Comparison of ENCODE assay signal across 8 mouse cellular contexts in the genomic region with DNA sequence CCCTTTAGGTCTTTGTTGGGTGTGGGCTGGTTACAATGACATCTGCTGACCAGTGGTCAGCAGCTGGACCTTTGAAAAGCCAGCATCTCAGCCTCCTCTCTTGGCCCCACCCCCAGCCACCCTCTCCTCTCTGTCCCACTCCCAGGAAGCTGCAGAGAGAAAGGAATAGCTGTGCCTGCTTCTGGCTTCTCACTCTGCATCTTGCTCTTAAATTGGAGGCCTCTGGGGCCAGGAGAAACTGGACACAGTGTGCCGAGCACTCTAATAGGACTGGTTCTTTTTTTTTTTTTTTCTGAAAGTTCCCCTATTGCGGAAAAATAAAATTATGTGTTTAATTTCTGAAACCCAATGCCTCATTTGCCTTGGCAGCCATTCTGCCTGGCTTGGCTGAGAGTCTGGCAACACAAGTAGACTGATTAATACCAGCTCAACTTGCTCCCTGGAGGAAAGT. TPM values are rescaled to one million over a fixed set of nuclear protein-coding genes. Genes with fewer than 3 reads are reported as not detected.
A peak's percentile ranks its signal among the peaks of the same experiment; 100 is the strongest.
DNase-seq lines count a peak whose midpoint lies in the region; ATAC-seq and TF ChIP-seq lines count a peak whose summit lies in the region.

No protein-coding gene starts in this region.

- H3K4me3 ChIP-seq in lung, adult 2 months (replicated peaks; ENCODE audit: extremely low read depth, low read depth, low read length) = no peak overlapping the region
- H3K4me3 ChIP-seq in intestine, embryonic 14.5 days (ENCODE audit: low read depth, low read length) = no peak overlapping the region
- no peak overlapping the region for H3K4me3 ChIP-seq in midbrain, embryonic 11.5 days (ENCODE audit: low read depth, low read length)

- no peak for ATAC-seq in intestine, embryonic 14.5 days (replicated peaks; ENCODE audit: low FRiP score, low TSS enrichment, low read depth)
- ATAC-seq in midbrain, embryonic 11.5 days (ENCODE audit: low FRiP score) = no peak
- ATAC-seq in granulocyte monocyte progenitor cell, adult 5-6 weeks (replicated peaks; ENCODE audit: poor library complexity, severe bottlenecking) = no peak

- no peaks in the 10 kb centered on the region for H3K27me3 ChIP-seq in intestine, embryonic 14.5 days (replicated peaks; ENCODE audit: control insufficient read depth, insufficient read depth, low read length)
- H3K27me3 ChIP-seq in midbrain, embryonic 11.5 days (ENCODE audit: control insufficient read depth, insufficient read depth, low read length) = no peaks in the 10 kb centered on the region

- 25% methylated on average over 2 of the region's 2 CpGs for WGBS in lung, adult 2 months
- 38% methylated on average over 2 of the region's 2 CpGs for WGBS in intestine, embryonic 14.5 days
- WGBS in midbrain, embryonic 11.5 days = 30% methylated on average over 2 of the region's 2 CpGs

- H3K4me1 ChIP-seq in lung, adult 2 months (ENCODE audit: control insufficient read depth, insufficient read depth, low read length) = peaks cover 6% of the 10 kb centered on the region
- H3K4me1 ChIP-seq in intestine, embryonic 14.5 days (replicated peaks; ENCODE audit: control insufficient read depth, insufficient read depth, low read length) = peaks cover 41% of the 10 kb centered on the region
- peaks cover 19% of the 10 kb centered on the region for H3K4me1 ChIP-seq in midbrain, embryonic 11.5 days (ENCODE audit: control insufficient read depth, insufficient read depth, low read length)

- H3K9ac ChIP-seq in intestine, embryonic 14.5 days (ENCODE audit: low read length) = no peak overlapping the region
- H3K9ac ChIP-seq in midbrain, embryonic 11.5 days (ENCODE audit: low read length) = no peak overlapping the region

- peak overlapping the region; percentile 54 for H3K4me2 ChIP-seq in intestine, embryonic 14.5 days (ENCODE audit: low read length)
- no peak overlapping the region for H3K4me2 ChIP-seq in midbrain, embryonic 11.5 days

- H3K9me3 ChIP-seq in intestine, embryonic 14.5 days (ENCODE audit: control insufficient read depth, low read length) = no peaks in the 10 kb centered on the region
- H3K9me3 ChIP-seq in midbrain, embryonic 11.5 days (ENCODE audit: control insufficient read depth, low read length) = no peaks in the 10 kb centered on the region

- TF ChIP-seq POLR2A in lung, adult 2 months (IDR thresholded peaks at IDR 0.05; ENCODE audit: borderline replicate concordance, extremely low read depth, low read depth, low read length) = 0 out of 2 replicates have a peak, but pooled peaks have one; percentile 19

- intact Hi-C loops in gastrocnemius, postnatal 36 days (cut with DNase I) = no loop called here

- no peaks in the 10 kb centered on the region for H3K36me3 ChIP-seq in intestine, embryonic 14.5 days (ENCODE audit: control insufficient read depth, insufficient read depth, low read length)
- no peaks in the 10 kb centered on the region for H3K36me3 ChIP-seq in midbrain, embryonic 11.5 days (ENCODE audit: control insufficient read depth, insufficient read depth, low read length)

- peak overlapping the region; percentile 95 for H3K27ac ChIP-seq in intestine, embryonic 14.5 days (ENCODE audit: low read depth)
- peak overlapping the region; percentile 6; the same call in 1 of the 2 replicates for H3K27ac ChIP-seq in midbrain, embryonic 11.5 days (ENCODE audit: low read depth, low read length)

- no peak for DNase-seq in lung, adult 2 months
- no peak for DNase-seq in lung, postnatal 25 days (ENCODE audit: low spot score)
- DNase-seq in gastrocnemius, postnatal 36 days = peak; percentile 47 to 79
- no peak for DNase-seq in intestine, embryonic 14.5 days (ENCODE audit: low spot score)
- DNase-seq in midbrain, embryonic 11.5 days (ENCODE audit: low spot score, missing footprints) = no peak
- no peak for DNase-seq in thymus, postnatal 0 days (ENCODE audit: low spot score)
- DNase-seq in left cerebral cortex, adult 8-10 months (ENCODE audit: low spot score in 2 of 2) = no peak

- TF ChIP-seq CTCF in lung, adult 2 months (IDR thresholded peaks at IDR 0.05; ENCODE audit: insufficient read depth, low read length) = no peak

RNA-seq across cellular contexts. Expression of gene Ezh1, which starts 3.8 kb away (rescaled TPM):
- polyA plus RNA-seq in lung, adult 2 months (2012; rRNA removed) = 38.9 and 50.1 TPM in 2 replicates
- total RNA-seq in gastrocnemius, postnatal 36 days (2021) = 10 to 100 TPM; 20.5 to 23.8 TPM
- polyA plus RNA-seq in intestine, embryonic 14.5 days (2014; fragmentation: Nextera tagmentation; extraction: Ambion mirVana) = 20.2 and 21.8 TPM in 2 replicates
- 10.4 and 10.6 TPM in 2 replicates for polyA plus RNA-seq in midbrain, embryonic 11.5 days (2014; fragmentation: Nextera tagmentation; extraction: Ambion mirVana)
- 13.7 and 13.8 TPM in 2 replicates for polyA plus RNA-seq in thymus, postnatal 0 days (2015; fragmentation: Nextera tagmentation; extraction: Ambion mirVana)
- total RNA-seq in granulocyte monocyte progenitor cell, adult 5-6 weeks (2014; fragmentation: Nextera tagmentation) = 15.2 and 31.0 TPM in 2 replicates
- 13.6 and 17.7 TPM in 2 replicates for total RNA-seq in granulocyte monocyte progenitor cell, adult 5-6 weeks (2017)
- 10 to 100 TPM; 62.4 to 63.9 (median 63.7) TPM for total RNA-seq in left cerebral cortex, adult 8-10 months (2022)

RNA-seq across cellular contexts. Expression of gene Ramp2, which starts 15.7 kb away (rescaled TPM):
- 710 and 828 TPM in 2 replicates for polyA plus RNA-seq in lung, adult 2 months (2012; rRNA removed)
- total RNA-seq in gastrocnemius, postnatal 36 days (2021) = 10 to 100 TPM; 35.3 to 38.3 TPM
- 113 and 122 TPM in 2 replicates for polyA plus RNA-seq in intestine, embryonic 14.5 days (2014; fragmentation: Nextera tagmentation; extraction: Ambion mirVana)
- polyA plus RNA-seq in midbrain, embryonic 11.5 days (2014; fragmentation: Nextera tagmentation; extraction: Ambion mirVana) = 65.6 and 73.4 TPM in 2 replicates
- polyA plus RNA-seq in thymus, postnatal 0 days (2015; fragmentation: Nextera tagmentation; extraction: Ambion mirVana) = 29.6 and 30.8 TPM in 2 replicates
- not detected in 2 replicates for total RNA-seq in granulocyte monocyte progenitor cell, adult 5-6 weeks (2014; fragmentation: Nextera tagmentation)
- total RNA-seq in granulocyte monocyte progenitor cell, adult 5-6 weeks (2017) = 0.98 and 1.4 TPM in 2 replicates
- 10 to 100 TPM; 32.9 to 51.1 (median 37.6) TPM for total RNA-seq in left cerebral cortex, adult 8-10 months (2022)

RNA-seq across cellular contexts. Expression of gene Vps25, which starts 23.4 kb away (rescaled TPM):
- polyA plus RNA-seq in lung, adult 2 months (2012; rRNA removed) = 82.9 and 97.4 TPM in 2 replicates
- total RNA-seq in gastrocnemius, postnatal 36 days (2021) = 10 to 100 TPM; 36.2 to 39.4 TPM
- 143 and 150 TPM in 2 replicates for polyA plus RNA-seq in intestine, embryonic 14.5 days (2014; fragmentation: Nextera tagmentation; extraction: Ambion mirVana)
- polyA plus RNA-seq in midbrain, embryonic 11.5 days (2014; fragmentation: Nextera tagmentation; extraction: Ambion mirVana) = 122 and 130 TPM in 2 replicates
- polyA plus RNA-seq in thymus, postnatal 0 days (2015; fragmentation: Nextera tagmentation; extraction: Ambion mirVana) = 132 and 149 TPM in 2 replicates
- total RNA-seq in granulocyte monocyte progenitor cell, adult 5-6 weeks (2014; fragmentation: Nextera tagmentation) = 176 and 203 TPM in 2 replicates
- 76.7 and 80.4 TPM in 2 replicates for total RNA-seq in granulocyte monocyte progenitor cell, adult 5-6 weeks (2017)
- total RNA-seq in left cerebral cortex, adult 8-10 months (2022) = 10 to 100 TPM; 56.7 to 70.0 (median 65.8) TPM

RNA-seq across cellular contexts. Expression of gene Wnk4, which starts 30.3 kb away (rescaled TPM):
- polyA plus RNA-seq in lung, adult 2 months (2012; rRNA removed) = 6.5 and 10.4 TPM in 2 replicates
- under 1 TPM; 0.10 to 0.15 TPM for total RNA-seq in gastrocnemius, postnatal 36 days (2021)
- 12.6 and 14.4 TPM in 2 replicates for polyA plus RNA-seq in intestine, embryonic 14.5 days (2014; fragmentation: Nextera tagmentation; extraction: Ambion mirVana)
- 4.8 and 5.2 TPM in 2 replicates for polyA plus RNA-seq in midbrain, embryonic 11.5 days (2014; fragmentation: Nextera tagmentation; extraction: Ambion mirVana)
- polyA plus RNA-seq in thymus, postnatal 0 days (2015; fragmentation: Nextera tagmentation; extraction: Ambion mirVana) = 1.4 and 2.1 TPM in 2 replicates
- not detected in 2 replicates for total RNA-seq in granulocyte monocyte progenitor cell, adult 5-6 weeks (2014; fragmentation: Nextera tagmentation)
- 2.6 TPM in 1 of 2 replicates, not detected in the other for total RNA-seq in granulocyte monocyte progenitor cell, adult 5-6 weeks (2017)
- 10 to 100 TPM; 11.1 to 12.2 (median 11.6) TPM for total RNA-seq in left cerebral cortex, adult 8-10 months (2022)

RNA-seq across cellular contexts. Expression of gene Cntd1, which starts 48.7 kb away (rescaled TPM):
- 0.22 and 0.59 TPM in 2 replicates for polyA plus RNA-seq in lung, adult 2 months (2012; rRNA removed)
- total RNA-seq in gastrocnemius, postnatal 36 days (2021) = under 1 TPM; 0.10 to 0.15 TPM
- polyA plus RNA-seq in intestine, embryonic 14.5 days (2014; fragmentation: Nextera tagmentation; extraction: Ambion mirVana) = 1.1 TPM in 2 replicates
- polyA plus RNA-seq in midbrain, embryonic 11.5 days (2014; fragmentation: Nextera tagmentation; extraction: Ambion mirVana) = 1.4 and 1.7 TPM in 2 replicates
- 1.3 and 1.9 TPM in 2 replicates for polyA plus RNA-seq in thymus, postnatal 0 days (2015; fragmentation: Nextera tagmentation; extraction: Ambion mirVana)
- total RNA-seq in granulocyte monocyte progenitor cell, adult 5-6 weeks (2014; fragmentation: Nextera tagmentation) = not detected in 2 replicates
- total RNA-seq in granulocyte monocyte progenitor cell, adult 5-6 weeks (2017) = 0.72 and 3.3 TPM in 2 replicates
- under 1 TPM; 0.25 to 0.55 (median 0.35) TPM for total RNA-seq in left cerebral cortex, adult 8-10 months (2022)

Comparison
In these comparisons a context has a peak if more than half of its experiments do, and no peak if none do; other contexts are left out.
1. DNase-seq: peak in gastrocnemius, postnatal 36 days (2 of 2); none in lung, adult 2 months (single experiment), lung, postnatal 25 days (single experiment), intestine, embryonic 14.5 days (single experiment), midbrain, embryonic 11.5 days (single experiment), thymus, postnatal 0 days (single experiment) and left cerebral cortex, adult 8-10 months (0 of 2).